Mouse (Mus musculus): Measurements from ENCODE around the gene Htatip2. TPM values are rescaled to one million over a fixed set of nuclear protein-coding genes. Genes with fewer than 3 reads are reported as not detected.

Gene Htatip2
- polyA plus RNA-seq, 1 experiment from 2014 or later = 33.3 TPM

DNA sequence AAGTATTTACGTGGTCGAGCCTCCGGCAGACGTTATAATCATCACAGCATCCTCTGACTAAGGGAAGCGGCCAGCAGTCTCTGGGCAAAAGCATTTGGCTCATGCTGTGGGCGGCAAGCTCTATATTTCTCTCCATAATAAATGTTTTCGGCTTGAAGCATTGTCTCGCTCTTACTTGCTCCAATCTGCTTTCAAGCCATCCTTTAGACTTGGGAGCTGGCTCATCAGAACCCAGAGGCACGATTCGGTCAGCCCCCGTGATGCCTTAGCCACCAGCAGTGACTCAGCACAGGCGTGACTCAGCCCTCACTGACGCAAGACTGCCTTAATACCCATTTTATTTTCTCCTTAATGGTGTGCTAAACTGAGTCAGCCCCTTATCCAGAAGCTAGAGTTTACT lies 3.7 kb downstream of the Htatip2 start:
- peak overlapping the region; percentile 11; the same call in 1 of the 2 replicates for H3K4me3 ChIP-seq (replicated peaks)
- ATAC-seq (ENCODE audit: insufficient read depth) = peak; percentile 42
- peak overlapping the region; percentile 76 for H3K4me2 ChIP-seq
- peaks cover 31% of the 10 kb centered on the region for H3K36me3 ChIP-seq (replicated peaks)
- WGBS (ENCODE audit: insufficient replicate concordance) = 55% methylated on average over 13 of the region's 13 CpGs
- H3K9me3 ChIP-seq (replicated peaks) = no peaks in the 10 kb centered on the region
- H3K4me1 ChIP-seq (replicated peaks) = peaks cover 70% of the 10 kb centered on the region
- H3K27ac ChIP-seq (replicated peaks) = peak overlapping the region; percentile 91
- H3K9ac ChIP-seq = no peak overlapping the region
- H3K27me3 ChIP-seq = peaks cover 3% of the 10 kb centered on the region; the same call in 1 of the 2 replicates

DNA sequence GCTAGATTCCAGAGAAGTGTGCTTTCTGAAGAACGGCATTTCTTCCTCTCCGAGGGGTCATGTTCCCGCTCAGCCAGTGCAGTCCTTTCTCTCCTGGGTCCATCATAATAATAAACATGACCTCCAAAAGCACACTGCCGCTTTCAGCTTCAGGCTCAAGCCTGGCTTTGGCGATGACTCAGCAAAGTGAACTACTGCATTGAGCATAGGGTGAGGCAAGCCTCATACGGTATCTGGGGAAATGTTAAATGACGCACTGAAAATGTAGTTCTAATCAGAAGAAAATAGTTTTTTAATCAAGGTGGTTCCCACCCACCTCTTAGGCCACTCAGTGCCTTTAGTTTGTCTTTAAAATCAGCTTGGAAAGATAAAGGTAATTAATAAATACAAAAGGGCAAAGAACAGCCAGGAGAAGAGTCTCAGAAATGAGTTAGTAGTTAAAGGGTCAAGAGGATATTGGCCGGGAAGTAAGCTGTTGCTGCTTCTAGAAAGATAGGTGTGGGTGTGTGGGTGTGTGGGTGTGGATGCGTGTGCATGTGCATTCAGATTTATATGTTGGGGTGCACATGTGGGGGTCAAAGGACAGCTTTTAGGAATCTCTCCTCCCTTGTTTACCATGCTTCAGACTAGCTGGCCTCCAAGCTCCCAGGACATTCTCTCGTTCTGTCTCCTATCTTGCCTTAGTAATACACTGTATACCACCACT lies 5.2 kb downstream of the Htatip2 start:
- Histone ChIP-seq H3K9me3 (replicated peaks) (no peaks in the 10 kb centered on the region), H3K4me2 (peak overlapping the region; percentile 76), H3K36me3 (replicated peaks) (peaks cover 40% of the 10 kb centered on the region), H3K4me1 (replicated peaks) (peaks cover 63% of the 10 kb centered on the region), H3K27ac (replicated peaks) (peak overlapping the region; percentile 91), H3K9ac (peak overlapping the region; percentile 9; the same call in 1 of the 2 replicates), H3K4me3 (replicated peaks) (peak overlapping the region; percentile 19), H3K27me3 (no peaks in the 10 kb centered on the region)
- ATAC-seq (ENCODE audit: insufficient read depth) = peak; percentile 76
- 31% methylated on average over 10 of the region's 10 CpGs for WGBS (ENCODE audit: insufficient replicate concordance)

DNA sequence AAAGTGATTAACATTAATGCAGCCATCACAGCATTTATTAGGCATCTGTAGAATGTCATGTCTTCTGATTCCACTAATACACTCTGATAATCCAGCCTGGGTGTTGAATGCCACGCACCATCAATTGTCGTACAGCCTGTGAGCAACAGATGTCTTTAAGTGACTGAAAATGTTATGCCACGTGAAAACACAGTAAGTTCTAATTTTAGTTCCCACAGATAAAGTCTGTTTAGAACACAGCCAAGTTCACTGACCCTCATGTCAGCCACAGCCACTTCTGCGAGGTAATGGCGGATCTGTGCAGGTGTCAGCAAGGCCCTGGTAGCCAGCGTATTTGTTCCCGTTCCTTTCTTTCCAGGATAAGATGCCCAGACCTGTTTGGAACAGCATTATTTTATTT lies 7.3 kb downstream of the Htatip2 start:
- Histone ChIP-seq H3K27me3 (no peaks in the 10 kb centered on the region), H3K4me3 (replicated peaks) (no peak overlapping the region), H3K36me3 (replicated peaks) (peaks cover 59% of the 10 kb centered on the region), H3K27ac (replicated peaks) (no peak overlapping the region), H3K4me1 (replicated peaks) (peaks cover 44% of the 10 kb centered on the region), H3K9ac (no peak overlapping the region), H3K4me2 (no peak overlapping the region), H3K9me3 (replicated peaks) (no peaks in the 10 kb centered on the region)
- ATAC-seq (ENCODE audit: insufficient read depth) = no peak
- 83% methylated on average over 7 of the region's 7 CpGs for WGBS (ENCODE audit: insufficient replicate concordance)

DNA sequence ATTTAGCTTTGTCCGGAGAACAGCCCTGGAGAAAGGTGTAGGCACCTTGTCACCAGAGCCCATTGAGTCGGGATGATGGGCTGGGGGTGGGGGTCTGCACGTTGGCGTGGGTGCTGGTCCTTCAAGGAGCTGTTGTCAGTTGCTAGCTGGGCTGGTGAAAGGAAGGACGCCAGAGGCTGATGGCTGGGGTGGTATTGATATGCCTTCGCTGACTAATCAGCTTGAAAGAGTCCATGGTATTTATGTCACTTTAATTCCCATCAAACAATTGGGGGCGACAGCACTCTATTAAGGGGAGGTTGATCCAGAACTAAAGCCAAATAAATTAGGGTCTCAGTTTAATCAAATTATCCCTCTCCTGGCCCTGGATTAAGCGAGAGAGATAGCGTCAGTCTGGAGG lies 9.6 kb downstream of the Htatip2 start:
- Histone ChIP-seq H3K4me3 (replicated peaks) (no peak overlapping the region), H3K27me3 (no peaks in the 10 kb centered on the region), H3K9me3 (replicated peaks) (no peaks in the 10 kb centered on the region), H3K4me1 (replicated peaks) (peaks cover 22% of the 10 kb centered on the region), H3K9ac (no peak overlapping the region), H3K27ac (replicated peaks) (no peak overlapping the region), H3K36me3 (replicated peaks) (peaks cover 77% of the 10 kb centered on the region), H3K4me2 (no peak overlapping the region)
- 66% methylated on average over 9 of the region's 9 CpGs for WGBS (ENCODE audit: insufficient replicate concordance)
- ATAC-seq (ENCODE audit: insufficient read depth) = no peak

DNA sequence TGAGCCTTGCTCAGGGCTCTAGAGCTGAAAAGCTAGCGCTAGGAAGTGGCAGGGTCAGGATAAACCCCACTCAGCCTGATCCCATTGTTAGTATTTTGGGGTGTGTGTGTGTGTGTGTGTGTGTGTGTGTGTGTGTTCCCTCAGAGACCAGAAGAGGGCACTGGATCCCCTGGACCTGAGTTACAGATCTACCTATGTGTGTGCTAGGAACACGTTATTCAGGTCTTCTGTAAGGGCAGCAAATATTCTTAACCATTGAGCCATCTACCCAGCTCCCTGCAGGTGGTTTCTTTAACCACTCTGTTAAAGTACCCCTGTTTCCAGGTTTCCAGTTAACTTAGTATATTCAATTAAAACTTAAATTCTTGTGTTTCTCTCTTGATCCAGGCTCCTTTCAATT lies 15.5 kb downstream of the Htatip2 start:
- 86% methylated on average over 2 of the region's 2 CpGs for WGBS (ENCODE audit: insufficient replicate concordance)
- H3K4me3 ChIP-seq (replicated peaks) = no peak overlapping the region
- H3K4me1 ChIP-seq (replicated peaks) = peaks cover 18% of the 10 kb centered on the region
- peaks cover 54% of the 10 kb centered on the region for H3K36me3 ChIP-seq (replicated peaks)
- no peak for ATAC-seq (ENCODE audit: insufficient read depth)
- H3K4me2 ChIP-seq = no peak overlapping the region
- H3K27ac ChIP-seq (replicated peaks) = no peak overlapping the region
- no peaks in the 10 kb centered on the region for H3K9me3 ChIP-seq (replicated peaks)
- no peaks in the 10 kb centered on the region for H3K27me3 ChIP-seq
- H3K9ac ChIP-seq = no peak overlapping the region

DNA sequence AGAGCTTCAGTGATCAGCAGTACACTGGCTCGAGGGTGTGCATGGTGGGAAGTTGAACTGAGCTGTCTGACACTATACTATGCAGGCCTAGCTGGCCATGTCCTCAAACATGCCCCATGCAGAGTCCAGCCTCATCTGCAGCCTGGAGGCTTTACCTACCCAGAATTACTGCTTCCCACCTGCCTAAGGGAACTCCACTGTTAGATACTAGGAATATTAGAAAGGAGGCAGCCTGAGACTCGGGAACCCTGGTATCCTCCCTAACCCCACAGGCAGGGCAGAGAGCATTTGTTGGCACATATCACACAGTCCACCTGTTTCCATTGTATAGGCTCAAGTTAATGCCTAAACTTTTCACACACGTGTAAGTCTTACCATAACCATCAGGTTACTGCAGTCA lies 18.7 kb downstream of the Htatip2 start:
- Histone ChIP-seq H3K36me3 (replicated peaks) (peaks cover 38% of the 10 kb centered on the region), H3K9ac (no peak overlapping the region), H3K4me3 (replicated peaks) (no peak overlapping the region), H3K27me3 (no peaks in the 10 kb centered on the region), H3K4me1 (replicated peaks) (peaks cover 25% of the 10 kb centered on the region), H3K27ac (replicated peaks) (no peak overlapping the region), H3K9me3 (replicated peaks) (no peaks in the 10 kb centered on the region), H3K4me2 (0 out of 2 replicates have a peak overlapping the region, but pooled peaks have one; percentile 95)
- peak; percentile 7; the same call in 1 of the 2 replicates for ATAC-seq (ENCODE audit: insufficient read depth)
- WGBS (ENCODE audit: insufficient replicate concordance) = 33% methylated on average over 3 of the region's 3 CpGs

DNA sequence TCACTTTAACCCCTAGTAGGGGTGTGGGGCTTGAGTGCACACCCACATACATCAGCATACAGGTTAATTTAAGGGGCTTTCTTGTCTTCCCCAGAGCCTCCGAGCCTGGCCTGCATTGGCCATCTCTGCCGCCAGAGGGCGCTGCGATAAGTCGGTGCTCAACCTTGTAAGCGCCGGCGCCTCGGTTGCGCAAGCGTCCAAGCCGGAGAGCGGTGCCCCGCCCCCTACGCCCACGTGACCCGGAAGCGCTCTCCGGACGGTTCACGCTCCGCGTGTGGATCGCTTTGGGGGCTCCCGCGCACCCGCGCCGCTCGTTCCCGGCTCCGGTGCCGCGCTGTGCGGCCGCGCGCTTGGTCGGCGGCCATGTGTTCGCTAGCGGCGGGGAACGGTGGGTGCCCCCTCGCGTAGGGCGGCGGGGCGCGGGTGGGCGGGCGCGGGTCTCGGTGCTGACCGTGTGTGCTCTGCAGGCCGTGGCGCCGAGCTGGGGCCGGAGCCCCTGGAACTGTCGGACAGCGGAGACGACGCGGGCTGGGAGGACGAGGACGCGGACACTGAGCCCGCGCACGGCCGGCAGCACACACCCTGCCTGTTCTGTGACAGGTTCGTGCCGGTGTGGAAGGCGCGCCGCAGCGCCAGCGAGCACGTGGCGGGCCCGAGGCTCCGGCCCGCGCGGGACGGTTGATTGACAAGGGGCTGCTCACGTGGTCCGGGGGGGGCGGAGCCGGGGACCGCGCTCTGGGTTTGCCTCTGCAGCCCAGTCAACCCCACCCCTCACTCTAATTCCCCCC lies 19.4 kb downstream of the Htatip2 start, which contains the start of gene Prmt3:
Prmt3 (plus strand) TSS at position 233 of the 788 bp plus-strand sequence.
- Histone ChIP-seq H3K4me1 (replicated peaks) (peaks cover 25% of the 10 kb centered on the region), H3K9me3 (replicated peaks) (no peaks in the 10 kb centered on the region), H3K9ac (peak within 1 kb of the TSS; percentile 59), H3K27me3 (no peaks in the 10 kb centered on the region), H3K36me3 (replicated peaks) (peaks cover 31% of the 10 kb centered on the region), H3K4me2 (peak within 1 kb of the TSS; percentile 95), H3K4me3 (replicated peaks) (peak within 1 kb of the TSS; percentile 71), H3K27ac (replicated peaks) (peak within 1 kb of the TSS; percentile 72)
- WGBS (ENCODE audit: insufficient replicate concordance) = 0% methylated on average over 92 of the region's 92 CpGs
- peak; percentile 86 for ATAC-seq (ENCODE audit: insufficient read depth)

DNA sequence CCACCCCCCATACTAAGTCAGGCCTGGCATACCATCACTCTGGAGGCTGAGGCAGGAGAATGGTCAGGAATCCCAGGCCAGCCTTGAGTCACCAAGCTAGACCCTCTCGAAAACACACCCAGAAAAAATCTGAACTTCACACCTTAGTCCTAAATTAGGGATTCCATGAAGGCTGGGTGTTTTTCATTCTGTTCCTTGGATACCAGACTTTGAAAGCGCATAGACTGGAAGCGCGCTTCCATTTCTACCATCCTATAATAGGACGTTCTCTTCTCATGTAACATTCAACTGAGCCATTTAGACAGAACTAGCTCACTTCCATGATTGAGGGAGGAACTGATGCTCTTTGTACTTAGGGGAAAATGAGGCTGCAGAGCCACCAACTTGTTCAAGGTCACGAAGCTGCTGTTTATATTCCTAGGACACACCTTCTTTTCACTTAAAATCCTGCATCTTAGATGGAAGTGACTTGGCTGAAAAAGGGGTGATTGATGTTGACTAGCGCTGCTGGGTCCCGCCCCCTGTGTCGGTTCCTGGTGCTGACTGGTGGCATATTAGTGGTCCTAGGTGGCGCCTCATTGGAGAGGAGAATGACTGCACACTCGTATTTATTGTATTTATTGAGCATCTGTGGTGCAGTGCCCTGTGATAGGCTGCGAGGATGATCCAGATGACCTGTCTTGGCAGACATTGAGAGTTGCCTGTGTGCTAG lies 20.1 kb downstream of the Htatip2 start:
- no peak for ATAC-seq (ENCODE audit: insufficient read depth)
- H3K27me3 ChIP-seq = no peaks in the 10 kb centered on the region
- H3K27ac ChIP-seq (replicated peaks) = peak overlapping the region; percentile 72
- H3K4me1 ChIP-seq (replicated peaks) = peaks cover 25% of the 10 kb centered on the region
- H3K4me2 ChIP-seq = peak overlapping the region; percentile 95
- peak overlapping the region; percentile 71 for H3K4me3 ChIP-seq (replicated peaks)
- peaks cover 30% of the 10 kb centered on the region for H3K36me3 ChIP-seq (replicated peaks)
- H3K9me3 ChIP-seq (replicated peaks) = no peaks in the 10 kb centered on the region
- WGBS (ENCODE audit: insufficient replicate concordance) = 51% methylated on average over 12 of the region's 12 CpGs
- peak overlapping the region; percentile 59 for H3K9ac ChIP-seq

DNA sequence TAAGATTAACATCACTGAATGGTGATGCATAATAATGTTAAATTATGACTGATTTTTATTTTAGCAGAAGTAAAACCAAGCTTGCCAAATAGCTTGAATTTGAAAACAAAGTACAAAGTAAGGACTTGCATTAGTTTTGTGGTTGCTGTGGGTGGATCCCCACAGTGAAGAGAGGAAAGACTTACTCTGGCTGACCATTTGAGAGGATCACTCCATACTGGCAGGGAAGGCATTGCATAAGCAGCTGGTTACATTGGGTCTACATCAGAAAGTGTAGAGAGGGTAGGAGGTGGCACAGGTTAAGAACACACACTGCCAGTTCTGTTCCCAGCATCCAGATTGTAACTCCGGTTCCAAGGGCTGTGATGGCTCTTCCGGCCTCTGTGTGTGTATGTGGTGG lies 24.1 kb downstream of the Htatip2 start:
- 80% methylated on average over 2 of the region's 2 CpGs for WGBS (ENCODE audit: insufficient replicate concordance)
- Histone ChIP-seq H3K4me2 (no peak overlapping the region), H3K27ac (replicated peaks) (no peak overlapping the region), H3K9me3 (replicated peaks) (no peaks in the 10 kb centered on the region), H3K27me3 (no peaks in the 10 kb centered on the region), H3K36me3 (replicated peaks) (peaks cover 53% of the 10 kb centered on the region), H3K4me3 (replicated peaks) (no peak overlapping the region), H3K9ac (no peak overlapping the region), H3K4me1 (replicated peaks) (peaks cover 18% of the 10 kb centered on the region)
- no peak for ATAC-seq (ENCODE audit: insufficient read depth)

DNA sequence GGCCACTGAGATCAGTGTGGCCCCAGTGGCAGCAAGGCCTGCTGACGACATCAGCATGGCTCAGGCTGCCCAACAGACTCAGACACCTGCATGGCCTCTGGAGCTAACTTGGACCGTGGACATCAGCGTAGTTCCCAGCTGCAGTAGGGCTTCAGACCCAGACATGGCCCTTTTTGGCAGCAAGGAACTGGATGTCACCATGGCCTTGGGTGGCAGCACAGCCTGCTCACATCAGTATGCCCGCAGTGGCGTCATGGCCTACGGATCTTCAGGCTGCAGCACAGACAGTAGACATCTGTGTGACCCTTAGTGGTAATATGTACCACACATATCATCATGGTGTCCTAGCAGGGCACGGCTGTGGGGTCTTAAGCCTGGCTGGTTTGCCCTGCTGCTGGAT lies 26.2 kb downstream of the Htatip2 start:
- Histone ChIP-seq H3K4me3 (replicated peaks) (no peak overlapping the region), H3K4me2 (no peak overlapping the region), H3K9ac (no peak overlapping the region), H3K27me3 (no peaks in the 10 kb centered on the region), H3K36me3 (replicated peaks) (peaks cover 69% of the 10 kb centered on the region), H3K4me1 (replicated peaks) (no peaks in the 10 kb centered on the region), H3K9me3 (replicated peaks) (no peaks in the 10 kb centered on the region), H3K27ac (replicated peaks) (no peak overlapping the region)
- 88% methylated on average over 7 of the region's 7 CpGs for WGBS (ENCODE audit: insufficient replicate concordance)
- ATAC-seq (ENCODE audit: insufficient read depth) = no peak

Data from liver, embryonic 15.5 days (tissue).